Mouse (Mus musculus) kidney, postnatal 4 days (tissue): ENCODE measurements around the gene Aox1.
"Not testable (repeated sequence)": the region's sequence is repeated elsewhere in the genome, so short reads cannot be mapped to it uniquely, and the experiment has no call there.

Experiments
- DNase-seq, 2 experiments: peaks; one replicate each; pipeline ENCODE4 v3.0.0; 2021; ENCODE audit warnings: mixed read lengths in 2 of 2

Aox1 gene

DNA sequence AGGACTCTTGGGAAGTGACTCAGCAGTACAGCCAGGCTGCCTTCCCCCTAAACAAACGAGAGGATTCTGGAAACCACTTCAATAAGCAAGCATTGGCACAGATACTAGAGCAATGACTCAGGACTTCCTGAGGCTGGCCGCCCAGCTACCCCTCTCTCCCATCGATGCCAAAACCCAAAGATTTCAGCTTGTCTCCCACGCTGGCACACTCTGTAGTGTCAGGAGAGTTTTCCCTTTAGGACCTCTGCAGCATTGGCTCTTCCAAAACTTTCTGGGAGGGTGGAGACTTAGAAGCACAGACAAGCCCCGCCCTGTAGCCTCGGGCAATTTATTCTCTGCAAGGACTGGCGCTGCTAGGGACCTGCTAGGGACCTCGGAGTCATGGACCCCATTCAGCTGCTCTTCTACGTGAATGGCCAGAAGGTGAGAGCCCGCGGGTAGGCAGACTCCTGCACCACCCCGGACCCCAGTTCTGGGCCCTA lies at the start of gene Aox1:
Gene Aox1, plus strand, starts transcription at position 296 of the 482 bp plus-strand sequence.
- peak; percentile 41 to 61 for DNase-seq

DNA sequence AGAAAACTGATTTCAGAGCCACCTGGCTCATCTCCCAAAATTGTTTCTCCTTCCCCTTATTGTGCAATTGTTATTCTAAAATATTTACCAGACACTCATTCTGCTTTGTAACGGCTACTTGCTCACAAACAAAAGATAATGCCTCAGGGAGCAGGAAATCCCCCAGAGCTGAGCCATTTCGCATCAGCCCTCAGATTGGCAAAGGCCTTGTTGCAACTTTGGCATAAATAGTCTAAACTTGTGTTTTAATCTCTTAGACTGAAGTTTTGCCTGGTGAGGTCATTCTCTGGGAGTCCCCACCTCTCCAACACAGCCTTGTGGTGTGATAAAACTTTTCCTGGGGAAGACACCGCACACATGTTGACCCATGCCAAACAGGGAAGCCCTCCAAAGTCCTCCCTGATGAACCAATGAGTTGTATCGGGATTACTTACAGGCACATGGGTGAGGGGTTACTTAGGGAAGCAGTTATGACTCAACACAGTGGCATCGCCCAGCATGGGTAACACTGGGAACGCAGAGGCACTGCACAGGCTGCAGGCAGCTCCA lies 40.6 kb upstream of the Aox1 start:
- DNase-seq: no peak

DNA sequence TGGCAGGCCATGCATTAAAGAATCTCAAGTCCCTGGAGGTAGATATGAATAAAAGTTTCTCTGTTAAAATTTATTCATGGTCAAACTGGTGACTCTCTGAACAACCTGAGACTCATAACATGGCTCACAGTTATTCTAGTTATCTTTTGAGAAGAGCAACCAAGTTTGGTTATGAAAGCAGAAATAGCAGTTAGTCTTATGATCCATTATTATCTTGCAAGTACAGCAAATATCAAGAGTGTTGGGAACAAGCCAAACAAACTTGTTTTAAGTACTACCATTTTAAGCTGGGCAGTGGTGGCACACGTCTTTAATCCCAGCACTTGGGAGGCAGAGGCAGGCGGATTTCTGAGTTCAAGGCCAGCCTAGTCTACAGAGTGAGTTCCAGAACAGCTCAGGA lies 38.5 kb upstream of the Aox1 start:
- DNase-seq: no peak

DNA sequence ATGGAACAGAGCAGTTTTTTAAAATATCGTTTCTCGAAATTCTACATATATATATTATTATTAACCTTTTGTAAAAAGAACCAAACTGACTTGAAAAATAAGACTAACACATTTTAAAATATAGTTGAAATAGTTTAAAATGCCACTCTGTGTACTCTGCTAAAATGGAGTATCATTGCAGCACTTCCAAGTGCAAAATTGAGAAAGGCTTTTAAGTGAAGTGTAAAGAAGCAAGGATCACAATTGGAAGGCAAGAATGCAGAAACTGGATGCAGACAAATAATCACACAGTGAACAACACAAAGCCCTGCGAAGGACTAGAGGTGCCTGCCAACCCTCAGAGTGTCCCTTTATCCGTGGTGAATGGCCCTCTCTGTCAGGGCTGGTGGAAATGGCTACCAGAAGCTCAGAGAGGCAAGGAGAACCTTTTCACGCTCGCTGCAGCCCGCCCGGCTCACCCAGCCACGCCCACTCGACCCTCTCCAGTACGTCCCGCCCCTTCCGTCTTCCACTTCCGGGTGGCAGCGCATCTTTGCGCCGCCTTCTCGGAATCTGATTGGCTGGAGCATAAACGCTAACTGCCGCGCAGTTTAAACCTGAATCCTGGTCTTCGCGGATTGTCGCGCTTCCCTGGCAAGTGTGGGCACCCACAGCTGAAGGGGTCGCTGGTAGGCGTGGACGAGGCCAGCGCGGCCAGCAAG lies 34.1 kb upstream of the Aox1 start, which contains the start of gene Sgo2a:
Gene Sgo2a, plus strand, starts transcription at position 540 of the 701 bp plus-strand sequence.
- peak; percentile 95 to 97 for DNase-seq

DNA sequence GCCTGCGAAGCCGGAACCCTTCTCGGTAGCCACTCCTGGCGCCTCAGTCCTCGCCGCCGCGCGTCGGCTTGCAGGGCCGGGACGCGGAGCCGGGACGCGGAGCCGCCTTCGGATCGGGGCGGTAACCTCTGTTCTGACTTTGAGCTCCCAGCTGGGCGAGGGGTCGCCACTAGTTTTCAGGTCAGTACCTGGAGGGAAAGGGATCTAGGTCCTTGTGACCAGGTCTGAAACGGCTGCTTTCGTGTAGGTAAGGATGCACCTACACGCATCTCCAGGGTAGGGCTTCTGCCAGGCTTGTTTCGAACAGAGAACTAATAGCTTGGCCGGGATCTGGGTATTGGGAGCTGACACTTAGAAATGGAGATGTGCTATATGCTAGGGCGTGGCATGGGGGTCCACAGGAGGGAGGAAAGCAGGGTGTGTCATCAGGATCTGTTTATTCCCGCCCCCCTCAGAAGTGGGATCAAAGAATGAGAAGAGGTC lies 33.6 kb upstream of the Aox1 start:
- no peak for DNase-seq

DNA sequence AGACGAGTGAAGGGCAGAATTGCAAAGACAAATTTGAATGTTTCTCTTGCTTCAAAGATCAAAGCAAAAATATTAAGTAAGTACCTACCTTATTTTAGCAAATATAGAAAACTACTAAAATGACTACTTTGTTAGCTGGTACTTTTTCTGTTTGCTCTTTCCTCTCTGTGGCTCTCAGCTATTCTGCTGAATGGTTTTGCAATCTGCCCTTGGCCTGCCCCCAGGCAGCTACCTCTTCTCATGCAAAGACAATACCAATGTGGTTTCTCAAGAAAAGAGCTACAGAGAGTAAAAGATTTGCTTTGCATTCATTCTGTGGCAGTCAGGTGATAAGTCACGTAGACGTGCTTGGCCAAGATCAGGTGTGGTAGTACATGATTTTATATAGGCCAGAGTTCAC lies 31.6 kb upstream of the Aox1 start:
- no peak for DNase-seq

DNA sequence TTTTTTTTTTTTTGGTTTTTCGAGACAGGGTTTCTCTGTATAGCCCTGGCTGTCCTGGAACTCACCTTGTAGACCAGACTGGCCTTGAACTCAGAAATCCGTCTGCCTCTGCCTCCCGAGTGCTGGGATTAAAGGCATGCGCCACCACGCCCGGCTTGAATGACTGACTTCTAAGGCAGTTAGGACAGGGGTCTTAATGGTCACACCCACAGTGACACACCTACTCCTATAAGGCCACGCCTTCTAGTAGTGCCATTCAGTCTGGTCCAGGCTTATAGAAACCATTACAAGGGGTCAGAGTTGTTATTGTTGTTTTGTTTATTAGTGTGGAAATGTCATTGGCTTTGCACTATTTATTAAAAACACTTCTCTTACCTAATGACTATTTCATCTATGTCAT lies 23.3 kb upstream of the Aox1 start:
- not testable (repeated sequence) for DNase-seq

DNA sequence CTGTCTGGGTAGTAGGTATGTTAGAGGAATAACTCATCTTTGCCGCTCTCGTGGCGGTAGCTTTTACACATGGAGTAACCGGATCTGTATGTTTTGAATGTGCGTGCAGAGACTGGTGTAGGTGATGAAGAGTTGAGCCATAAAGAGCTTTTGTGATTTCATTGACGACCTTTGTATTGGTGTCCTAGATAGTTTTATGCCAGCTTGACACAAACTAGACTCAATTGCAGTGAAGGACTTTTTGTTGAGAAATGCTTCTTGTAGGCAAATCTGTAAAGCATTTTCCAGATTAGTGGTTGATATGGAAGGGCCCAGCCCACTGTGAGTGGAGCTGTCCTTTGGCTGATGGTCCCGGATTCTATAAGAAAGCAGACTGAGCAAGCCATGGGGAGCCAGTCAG lies 10.9 kb upstream of the Aox1 start, which contains the start of gene Kctd18:
Gene Kctd18, minus strand, starts transcription at position 101 of the 400 bp plus-strand sequence.
- DNase-seq: no peak

DNA sequence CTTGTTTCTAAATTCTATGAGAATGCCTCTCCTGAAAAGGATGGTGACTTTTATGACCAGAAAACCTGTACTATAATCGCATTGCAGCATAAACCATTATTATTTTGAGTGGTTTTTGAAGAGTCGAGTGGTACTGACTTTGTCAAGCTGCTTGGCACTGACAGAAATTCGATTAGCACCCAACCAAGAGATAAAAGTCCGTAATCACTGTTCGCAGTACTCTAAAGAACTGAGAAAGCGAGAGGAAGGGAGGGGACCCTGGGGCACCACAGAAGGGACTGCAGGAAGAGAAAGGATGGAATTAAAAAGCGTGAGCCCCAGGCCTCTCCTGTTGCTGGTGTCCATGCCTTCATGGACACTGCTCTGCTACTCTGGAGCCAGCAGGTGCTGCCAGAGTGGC lies 2.0 kb upstream of the Aox1 start:
- no peak for DNase-seq

DNA sequence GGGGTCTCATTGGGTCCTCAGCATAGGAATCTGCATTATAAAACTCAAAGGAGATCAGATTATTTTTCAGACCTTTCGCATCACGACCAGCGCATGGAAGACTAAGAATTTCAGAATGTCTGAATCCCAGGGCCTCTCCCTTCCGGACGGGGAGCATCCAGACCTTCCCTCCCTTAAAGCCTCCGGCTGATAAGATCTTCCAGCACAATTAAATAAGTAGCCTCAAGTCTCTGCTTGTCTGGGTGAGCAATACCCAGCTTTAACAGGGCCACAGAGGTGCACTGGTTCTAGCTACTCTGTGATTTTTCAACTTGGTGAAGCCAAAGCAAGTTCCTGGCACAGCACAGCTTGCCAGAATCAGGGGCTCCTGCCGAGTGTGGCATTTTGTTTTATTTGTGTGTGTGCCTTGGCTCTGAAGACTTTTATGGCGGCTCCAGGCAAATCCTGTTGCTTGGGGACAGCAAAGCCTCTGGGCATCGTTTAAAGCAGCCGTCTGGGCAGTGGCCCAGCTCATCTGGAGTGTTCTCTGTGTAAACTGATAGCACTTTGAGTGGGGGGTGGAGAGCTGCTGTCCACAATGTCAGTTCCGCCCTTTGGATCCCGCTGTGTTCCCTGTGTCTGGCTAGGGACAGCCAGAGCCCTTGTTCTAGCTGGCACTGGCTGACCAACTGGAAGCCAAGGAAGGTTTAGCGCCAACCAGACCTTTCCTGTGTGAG lies 583 bp downstream of the Aox1 start:
- DNase-seq: peak; percentile 26 to 56

DNA sequence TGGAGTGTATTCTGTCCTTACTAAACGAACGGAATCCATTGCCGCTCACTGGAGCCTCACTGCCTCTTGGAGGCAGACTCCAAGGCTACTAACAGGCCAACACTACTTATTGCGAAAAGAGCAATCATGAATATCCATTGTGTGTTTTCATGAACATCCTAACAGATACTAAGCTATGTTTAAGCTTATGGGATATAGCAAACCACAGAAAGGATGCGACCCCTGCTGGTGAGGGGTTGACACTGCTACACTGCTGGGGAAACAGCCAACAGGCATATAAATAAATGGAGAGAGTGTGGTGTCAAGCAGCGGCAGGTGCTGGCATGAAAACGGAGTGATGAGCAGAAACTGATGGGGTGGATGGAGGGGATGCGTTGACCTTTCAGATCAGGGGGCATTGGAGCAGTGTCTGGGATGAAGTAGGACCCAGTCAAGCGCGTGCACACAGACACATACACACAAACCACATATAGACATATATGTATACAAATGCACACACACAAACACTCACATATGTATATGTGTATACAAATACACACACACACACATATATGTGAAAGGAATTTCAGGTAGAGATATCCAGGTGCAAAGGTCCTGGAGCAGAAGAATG lies 1.5 kb downstream of the Aox1 start:
- peak; percentile 77 to 81 for DNase-seq

DNA sequence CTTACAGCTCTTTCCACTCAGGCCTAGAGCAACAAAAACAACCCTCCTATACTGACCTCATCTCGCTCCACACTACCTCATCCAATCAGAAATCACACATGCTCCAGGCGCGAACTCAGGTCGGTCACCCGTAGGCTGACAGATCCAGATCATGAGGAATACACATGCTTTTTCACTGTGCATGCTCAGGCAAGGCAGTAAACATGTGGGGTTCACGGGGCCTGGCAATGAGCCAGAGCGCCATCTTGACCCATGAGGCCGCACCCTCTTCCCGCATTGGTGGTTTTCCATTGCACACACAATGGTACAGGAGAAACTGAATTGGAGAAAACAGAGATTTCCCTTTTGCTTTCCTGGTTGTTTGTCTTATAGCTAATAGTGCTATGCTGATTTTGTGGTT lies 7.6 kb downstream of the Aox1 start:
- not testable (repeated sequence) for DNase-seq

DNA sequence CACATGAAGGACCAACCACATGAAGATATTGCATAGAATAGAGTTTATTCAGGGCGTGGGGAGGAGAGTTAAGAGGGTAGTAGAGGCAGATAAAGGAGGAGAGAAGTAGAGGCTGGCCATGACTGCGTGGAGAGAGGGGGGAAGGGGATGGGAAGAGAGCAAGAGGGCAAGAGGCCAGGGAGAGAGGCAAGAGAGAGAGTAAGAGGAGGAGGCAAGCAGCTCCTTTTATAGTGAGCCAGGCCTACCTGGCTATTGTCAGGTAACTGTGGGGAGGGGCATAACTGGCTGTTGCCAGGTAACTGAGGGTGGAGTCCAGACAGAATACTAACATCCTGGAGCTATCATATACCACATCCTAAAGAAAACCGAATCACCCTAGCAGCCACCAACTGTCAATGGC lies 15.3 kb downstream of the Aox1 start:
- no peak for DNase-seq

DNA sequence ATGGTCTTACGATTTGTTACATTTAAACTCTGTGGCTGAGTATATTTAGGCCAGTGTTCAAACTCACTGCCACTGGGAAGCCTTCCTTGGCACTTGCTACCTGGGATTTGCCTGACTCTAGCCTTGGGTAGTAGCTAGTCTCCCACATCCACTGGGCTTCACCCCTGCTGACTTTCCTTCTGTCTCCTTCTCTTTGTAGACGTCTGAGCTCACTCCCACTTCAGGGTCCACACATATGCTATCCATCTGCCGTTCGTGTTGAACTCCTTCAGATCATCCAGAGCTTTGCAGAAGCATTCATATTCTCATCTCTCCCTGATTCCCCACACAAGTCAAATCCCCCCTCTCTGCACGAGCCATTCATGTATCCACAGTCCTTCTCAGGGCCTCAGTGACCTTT lies 15.8 kb downstream of the Aox1 start:
- DNase-seq: no peak

DNA sequence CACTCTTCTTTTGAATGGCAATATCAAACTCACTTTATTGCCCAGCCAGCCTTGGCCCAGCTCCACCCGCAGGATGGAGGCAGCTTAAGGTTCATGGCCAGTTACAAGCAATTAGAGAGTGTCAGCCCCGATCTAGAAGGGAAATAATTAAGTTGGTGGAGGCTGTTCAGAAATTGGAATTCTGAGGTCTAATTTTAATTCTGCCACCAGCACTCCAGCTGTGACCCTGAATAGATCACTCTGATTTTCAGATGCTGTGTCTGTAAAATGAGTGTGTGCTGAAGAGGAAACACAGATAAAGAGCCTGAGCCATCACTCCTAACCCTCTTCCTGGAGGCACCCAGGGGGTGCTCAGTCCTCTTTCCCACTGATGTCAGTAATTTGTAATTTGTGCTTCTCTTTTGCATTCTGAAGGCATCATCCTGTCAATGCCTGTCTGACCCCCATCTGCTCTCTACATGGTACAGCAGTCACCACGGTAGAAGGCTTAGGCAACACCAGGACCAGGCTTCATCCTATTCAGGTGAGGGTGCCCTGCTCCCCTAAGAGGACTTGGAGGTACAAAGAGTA lies 17.1 kb downstream of the Aox1 start:
- DNase-seq: no peak

DNA sequence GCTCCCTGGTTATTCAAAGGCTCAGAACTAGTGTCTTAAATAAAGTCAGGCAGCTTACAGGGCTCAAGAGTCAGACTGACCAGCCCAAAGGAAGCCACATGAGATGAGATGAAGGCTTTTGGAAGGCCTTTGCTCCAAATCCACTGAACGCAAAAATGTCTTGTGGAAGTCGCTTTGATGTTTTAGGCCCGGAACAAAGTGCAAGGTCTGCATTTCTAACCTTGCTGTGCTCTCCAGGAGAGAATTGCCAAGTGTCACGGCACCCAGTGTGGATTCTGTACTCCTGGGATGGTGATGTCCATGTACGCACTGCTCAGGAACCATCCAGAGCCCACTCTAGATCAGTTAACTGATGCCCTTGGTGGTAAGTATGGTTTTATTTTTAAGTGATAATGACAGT lies 19.4 kb downstream of the Aox1 start:
- no peak for DNase-seq

DNA sequence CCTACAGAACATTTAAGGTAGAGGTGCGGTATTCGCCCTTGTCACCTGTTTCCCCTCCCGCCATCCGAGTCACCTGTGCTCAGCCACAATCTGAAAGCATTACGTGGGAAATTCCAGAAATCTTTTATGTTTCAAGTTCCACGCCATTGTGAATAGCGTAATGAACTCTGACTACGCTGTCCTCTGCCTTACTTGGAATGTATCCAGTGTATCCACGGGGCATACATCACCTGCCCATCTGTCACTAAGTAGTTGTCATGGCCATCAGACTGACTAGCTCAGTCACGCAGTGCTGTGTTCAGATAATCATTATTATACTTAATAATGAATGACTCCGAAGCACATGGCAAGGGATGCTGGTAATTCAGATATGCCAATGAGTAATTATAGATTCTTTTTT lies 25.9 kb downstream of the Aox1 start:
- DNase-seq: no peak

DNA sequence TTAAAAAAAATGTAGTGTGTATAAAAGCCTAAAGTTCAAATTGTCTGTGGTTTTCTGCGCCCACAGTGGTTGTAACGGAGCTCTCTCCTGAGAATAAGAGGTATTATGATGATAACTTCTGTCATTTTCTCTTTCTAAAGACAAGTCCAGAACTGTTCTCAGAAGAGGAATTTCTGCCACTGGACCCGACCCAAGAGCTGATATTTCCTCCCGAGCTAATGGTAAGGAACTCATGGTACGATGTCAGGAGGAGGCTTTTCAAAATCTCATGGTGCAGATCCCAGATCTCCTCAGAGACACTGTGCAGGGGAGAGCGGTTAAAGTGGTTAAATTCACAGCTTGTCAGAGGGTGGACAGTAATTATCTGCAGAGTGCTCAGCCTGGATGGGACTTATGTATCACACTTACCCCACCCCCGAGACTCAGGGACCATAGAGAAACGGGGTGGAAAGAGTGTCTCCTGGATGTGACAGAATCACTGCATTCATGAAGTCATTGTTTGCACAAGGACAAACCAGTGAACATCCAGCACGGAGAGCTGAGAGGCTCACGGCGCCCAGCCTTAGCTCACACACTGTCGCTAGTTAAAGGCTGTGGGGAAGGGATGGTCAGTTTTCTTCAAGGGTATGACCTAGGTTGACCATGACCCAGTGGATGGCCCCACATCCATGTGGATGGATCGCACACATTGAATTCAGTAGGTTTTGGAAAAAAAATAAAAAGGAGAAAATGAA lies 26.5 kb downstream of the Aox1 start:
- no peak for DNase-seq

DNA sequence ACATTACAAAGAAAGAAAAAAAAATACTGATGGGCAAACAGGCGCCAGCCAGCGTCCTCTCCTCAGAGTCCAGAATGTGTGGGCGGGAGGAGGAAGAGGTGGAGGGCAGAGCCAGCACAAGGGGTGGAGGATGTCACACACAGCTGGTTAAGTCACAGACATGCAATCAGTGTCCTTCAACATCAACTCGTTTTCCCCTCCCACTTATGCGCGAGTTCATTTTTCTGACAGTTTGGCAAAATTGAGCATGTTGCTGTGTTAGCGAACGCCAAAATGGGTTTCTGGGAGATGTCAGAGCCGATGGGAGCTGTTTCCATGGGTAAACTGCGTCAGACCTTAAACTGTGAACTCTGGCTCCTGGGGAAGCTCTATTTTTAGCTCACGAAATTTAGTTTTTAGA lies 27.2 kb downstream of the Aox1 start:
- no peak for DNase-seq

DNA sequence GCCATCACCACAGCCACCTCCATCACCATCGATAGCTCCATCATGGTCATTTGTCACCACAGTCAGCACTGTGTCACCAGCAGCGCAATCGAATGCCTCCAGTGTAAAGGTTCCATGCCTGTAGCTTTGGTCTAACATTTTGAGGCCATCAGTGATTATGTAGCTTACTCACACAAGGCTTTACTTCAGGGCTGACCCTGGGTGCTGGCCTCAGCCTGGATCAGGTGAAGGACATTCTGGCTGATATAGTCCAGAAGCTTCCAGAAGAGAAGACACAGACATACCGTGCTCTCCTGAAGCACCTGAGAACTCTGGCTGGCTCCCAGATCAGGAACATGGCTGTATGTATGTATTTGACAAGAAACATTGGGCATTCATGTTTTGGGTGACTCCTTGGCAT lies 29.1 kb downstream of the Aox1 start:
- DNase-seq: no peak

DNA sequence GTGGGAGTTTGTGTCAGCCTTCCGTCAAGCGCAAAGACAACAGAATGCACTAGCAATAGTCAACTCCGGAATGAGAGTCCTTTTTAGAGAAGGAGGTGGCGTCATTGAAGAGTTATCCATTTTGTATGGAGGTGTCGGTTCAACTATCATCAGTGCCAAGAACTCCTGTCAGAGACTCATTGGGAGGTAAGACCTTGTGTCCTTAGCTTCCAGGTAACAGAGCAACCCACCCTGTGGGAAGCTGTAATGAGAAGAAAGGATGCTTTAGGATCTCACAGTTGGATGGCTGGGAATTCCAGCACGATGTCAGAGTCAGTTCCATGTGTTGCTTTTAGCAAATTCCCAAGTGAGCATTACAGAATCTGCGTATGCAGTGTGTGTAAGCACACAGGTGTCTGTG lies 32.4 kb downstream of the Aox1 start:
- DNase-seq: no peak

DNA sequence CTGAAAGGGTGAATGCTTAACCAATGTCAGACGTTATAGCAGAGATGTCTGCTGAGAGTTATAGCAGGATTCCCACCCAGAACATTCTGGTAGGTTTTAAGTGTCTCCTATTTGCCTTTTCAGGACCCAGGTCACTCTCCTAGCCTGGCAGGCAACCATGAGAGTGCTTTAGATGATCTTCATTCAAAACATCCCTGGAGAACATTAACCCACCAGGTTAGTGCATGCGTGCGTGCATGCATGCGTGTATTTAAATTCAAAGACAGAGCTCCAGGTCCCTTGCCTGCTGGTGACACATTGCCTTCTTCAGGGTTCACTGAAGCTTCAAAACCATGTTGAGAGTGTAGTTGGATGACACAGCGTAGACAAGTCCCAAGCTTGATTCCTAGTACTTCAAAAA lies 35.4 kb downstream of the Aox1 start:
- peak in 1 of 2 experiments; percentile 23 for DNase-seq
